Mouse (Mus musculus): ENCODE results near the gene Trappc10. TPM values are rescaled to one million over a fixed set of nuclear protein-coding genes. Genes with fewer than 3 reads are reported as not detected.
A peak's percentile ranks its signal among the peaks of the same experiment; 100 is the strongest.

Trappc10 gene
- total RNA-seq, 4 experiments from 2014 or later: 36.9 to 57.4 (median 42.2) TPM

GRCm38 (mm10) chr10:78258142-78258675 is 13.8 kb upstream of the Trappc10 start:
- no peak for DNase-seq (ENCODE audit: low spot score in 2 of 2)

DNA sequence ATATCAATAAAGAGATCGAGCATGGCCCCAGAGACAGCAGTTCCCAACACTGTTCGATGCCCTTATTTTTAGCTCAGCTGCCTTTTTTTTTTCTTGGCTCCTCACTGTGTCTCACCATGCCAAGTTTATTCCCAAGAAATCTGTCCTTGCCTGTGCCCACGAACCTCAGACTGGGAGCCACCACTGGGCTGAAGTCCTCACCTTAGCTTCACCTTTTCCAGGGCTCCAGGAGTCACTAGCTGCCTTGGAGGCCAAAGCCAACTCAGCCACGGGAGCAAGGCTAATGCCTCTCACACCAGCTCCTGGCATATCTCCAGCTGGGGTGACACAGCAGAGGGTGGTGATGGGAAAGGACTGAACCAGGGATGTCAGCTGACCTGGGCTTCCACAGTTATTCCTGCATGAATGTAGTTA is 11.2 kb upstream of the Trappc10 start:
- DNase-seq (ENCODE audit: low spot score in 2 of 2): peak in 1 of 2 experiments; percentile 37

DNA sequence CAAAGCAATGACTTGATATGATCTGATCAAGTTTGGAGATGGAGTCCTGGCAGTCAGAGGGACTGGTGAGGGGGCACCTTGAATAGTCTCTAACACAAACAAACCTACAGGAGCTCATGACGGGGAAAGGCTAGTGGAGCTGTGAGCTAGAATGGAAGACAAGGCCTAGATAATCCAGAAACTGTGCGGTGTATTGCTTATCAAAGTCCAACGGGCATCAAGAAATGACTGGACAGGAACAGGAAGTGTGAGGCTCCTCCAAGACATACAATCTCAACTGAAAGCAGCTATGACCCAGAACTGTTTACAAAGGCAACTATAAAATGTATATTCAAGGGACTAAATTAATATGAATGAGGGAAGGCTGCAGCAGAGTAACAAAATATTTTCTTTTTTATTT is 2.8 kb upstream of the Trappc10 start:
- DNase-seq (ENCODE audit: low spot score in 2 of 2): no peak

DNA sequence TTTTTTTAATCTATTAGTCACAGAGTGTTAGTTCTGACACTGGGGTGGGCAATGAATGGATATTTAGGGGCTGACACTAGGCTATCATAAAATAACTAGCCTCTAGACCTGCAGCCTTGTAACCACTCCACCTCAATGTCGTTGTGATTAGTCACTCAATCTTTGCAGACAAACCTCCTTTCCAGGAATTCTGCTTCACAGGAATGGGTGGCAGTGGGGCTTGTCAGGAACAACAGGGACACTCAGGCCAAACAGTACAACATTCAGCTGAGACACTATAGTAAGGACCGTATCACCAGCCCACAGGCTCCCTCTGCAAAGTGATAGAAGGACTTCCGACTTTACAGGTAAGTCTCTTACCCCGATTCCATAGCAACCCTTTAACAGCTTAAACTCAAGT is 2.3 kb upstream of the Trappc10 start:
- no peak for DNase-seq (ENCODE audit: low spot score in 2 of 2)

DNA sequence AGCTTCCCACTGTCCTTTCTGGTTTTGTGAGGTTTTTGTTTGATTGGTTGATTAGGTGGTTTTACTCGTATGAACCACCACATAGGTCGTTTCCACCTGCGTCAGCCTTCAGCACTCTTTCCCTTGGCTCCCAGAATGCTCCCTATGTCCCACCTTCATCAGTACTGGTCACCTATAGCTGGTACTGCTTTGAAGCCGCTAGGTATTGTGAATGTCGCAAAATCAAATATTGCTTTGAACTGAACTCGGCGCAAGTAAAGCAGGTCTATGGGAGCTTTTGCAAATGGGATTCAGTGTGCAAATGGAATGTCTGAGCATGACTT is 745 bp upstream of the Trappc10 start:
- DNase-seq (ENCODE audit: low spot score in 2 of 2): no peak

- peak in 1 of 2 experiments; percentile 20 for DNase-seq (ENCODE audit: low spot score in 2 of 2)
Measured at GRCm38 (mm10) chr10:78244058-78244437, 393 bp downstream of the Trappc10 start.

DNA sequence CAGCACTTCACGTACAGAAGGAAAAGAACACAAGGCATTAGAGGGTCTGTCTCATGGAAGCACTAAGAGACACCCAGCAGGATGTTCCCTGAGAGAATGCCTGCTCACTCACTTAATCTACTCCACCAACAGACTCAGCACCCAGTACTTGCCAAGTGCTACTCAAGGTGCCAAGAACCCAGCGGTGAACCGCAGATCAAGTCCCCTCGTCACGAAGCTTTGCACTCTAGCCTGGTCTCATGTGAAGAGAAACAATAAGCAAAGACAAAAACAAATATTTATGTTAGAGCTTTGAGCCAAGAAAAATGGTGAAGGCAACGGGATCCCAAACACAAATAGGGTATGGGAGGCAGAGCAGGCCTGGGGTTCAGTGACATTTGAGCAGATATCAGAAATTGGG is 5.5 kb downstream of the Trappc10 start:
- DNase-seq (ENCODE audit: low spot score in 2 of 2): no peak

- no peak for DNase-seq (ENCODE audit: low spot score in 2 of 2)
Measured at GRCm38 (mm10) chr10:78238297-78238696, 6.1 kb downstream of the Trappc10 start.

- DNase-seq (ENCODE audit: low spot score in 2 of 2): no peak
Measured at GRCm38 (mm10) chr10:78237809-78238208, 6.6 kb downstream of the Trappc10 start.

DNA sequence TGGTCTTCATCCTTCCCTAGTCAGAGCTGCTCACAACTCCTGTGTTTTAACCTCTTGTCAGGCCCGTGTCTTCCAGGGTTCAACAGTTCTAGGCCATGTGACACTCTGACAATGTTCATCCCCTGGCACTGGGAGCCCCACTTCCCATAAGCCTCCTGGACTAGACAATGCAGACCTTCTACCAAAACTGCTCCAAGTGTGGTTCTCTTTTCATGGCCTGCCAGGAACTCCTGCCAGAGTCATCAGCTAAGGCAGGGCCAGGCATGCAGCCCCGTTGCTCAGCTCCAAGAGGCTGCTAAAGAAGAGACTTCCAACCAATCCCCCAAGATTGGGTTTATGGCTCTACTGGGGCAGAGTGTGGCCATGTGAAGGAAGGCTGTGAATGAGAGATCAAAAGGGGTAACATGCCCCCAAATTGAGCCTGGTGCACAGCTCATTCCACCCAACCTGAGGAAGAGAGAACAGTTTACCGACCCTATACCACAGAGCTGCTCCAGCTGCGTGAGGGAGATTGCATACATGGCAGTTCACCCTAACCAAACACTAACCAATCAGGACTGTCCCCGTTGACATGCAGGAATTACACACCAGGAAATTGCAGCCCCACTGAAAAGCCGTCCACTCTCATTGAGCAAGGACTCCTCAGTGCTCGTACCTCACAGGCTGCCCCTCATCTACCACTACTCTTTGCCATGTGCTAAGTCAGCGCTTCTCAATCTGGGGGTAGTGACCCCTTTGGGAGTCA is 7.4 kb downstream of the Trappc10 start:
- no peak for DNase-seq (ENCODE audit: low spot score in 2 of 2)

GRCm38 (mm10) chr10:78233756-78234155 is 10.7 kb downstream of the Trappc10 start:
- no peak for DNase-seq (ENCODE audit: low spot score in 2 of 2)

GRCm38 (mm10) chr10:78233161-78233560 is 11.3 kb downstream of the Trappc10 start:
- DNase-seq (ENCODE audit: low spot score in 2 of 2): no peak

GRCm38 (mm10) chr10:78232301-78232980 is 12.0 kb downstream of the Trappc10 start:
- DNase-seq (ENCODE audit: low spot score in 2 of 2): peak in 1 of 2 experiments; percentile 39

DNA sequence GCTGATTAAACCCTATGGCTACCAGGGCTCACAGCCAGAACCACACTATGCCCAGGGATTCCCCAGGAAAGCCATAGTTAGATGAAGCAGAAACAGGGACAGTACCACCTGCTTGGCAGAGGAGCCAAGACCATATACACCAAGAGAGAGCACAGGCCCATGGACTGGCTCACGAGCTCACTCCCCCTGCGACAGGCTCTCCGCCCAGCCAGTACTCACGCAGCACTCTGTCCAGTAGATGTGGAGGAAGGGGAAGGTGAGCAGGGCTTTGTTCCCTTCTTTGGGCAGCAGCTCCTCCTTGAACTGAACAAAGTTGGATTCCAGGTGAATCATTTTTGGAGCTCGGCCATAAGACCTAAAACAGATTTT is 15.9 kb downstream of the Trappc10 start:
- DNase-seq (ENCODE audit: low spot score in 2 of 2): no peak

- DNase-seq (ENCODE audit: low spot score in 2 of 2): no peak
Measured at GRCm38 (mm10) chr10:78227875-78228559, 16.4 kb downstream of the Trappc10 start.

- DNase-seq (ENCODE audit: low spot score in 2 of 2): no peak
Measured at GRCm38 (mm10) chr10:78224136-78224535, 20.3 kb downstream of the Trappc10 start.

- DNase-seq (ENCODE audit: low spot score in 2 of 2): peak; percentile 10 to 26
Measured at GRCm38 (mm10) chr10:78222908-78223307, 21.5 kb downstream of the Trappc10 start.

- DNase-seq (ENCODE audit: low spot score in 2 of 2): no peak
Measured at GRCm38 (mm10) chr10:78221315-78221714, 23.1 kb downstream of the Trappc10 start.

DNA sequence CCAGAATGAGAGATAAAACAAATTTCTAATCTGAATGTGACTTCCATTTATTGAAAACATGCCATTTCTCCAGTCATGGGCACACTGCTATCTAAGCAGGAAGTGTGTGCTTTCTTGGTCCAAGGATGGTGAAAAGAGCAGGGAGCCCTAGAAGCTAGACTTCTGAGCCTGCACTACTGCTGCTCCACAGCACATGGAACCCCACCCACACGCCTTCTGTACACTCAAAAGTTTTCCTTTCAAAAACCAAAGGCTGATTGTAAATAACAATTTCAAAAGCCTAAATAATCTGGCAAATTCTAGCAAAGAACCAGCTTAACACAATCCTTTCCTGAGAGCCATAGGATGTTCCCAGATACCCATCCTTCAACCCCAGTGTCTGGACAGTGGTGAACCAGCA is 24.9 kb downstream of the Trappc10 start:
- DNase-seq (ENCODE audit: low spot score in 2 of 2): no peak

DNA sequence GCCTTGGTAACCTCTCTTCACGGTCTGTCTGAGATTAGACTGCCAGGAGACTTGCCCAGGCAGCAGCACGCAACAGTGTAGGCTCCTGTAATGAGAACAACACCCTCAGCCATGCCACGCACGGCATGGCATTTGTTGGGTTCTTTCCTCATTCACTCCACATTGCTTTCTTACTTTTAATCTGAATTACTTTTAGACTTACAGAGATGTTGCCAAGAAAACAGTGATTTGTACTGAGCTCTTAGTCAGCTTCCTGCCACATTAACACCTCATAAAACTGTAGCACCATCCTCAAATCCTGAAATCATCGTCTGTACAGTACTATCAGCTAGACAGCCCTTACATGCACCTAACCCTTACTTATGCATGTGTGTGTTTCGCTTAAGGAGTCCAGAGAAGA is 25.9 kb downstream of the Trappc10 start:
- no peak for DNase-seq (ENCODE audit: low spot score in 2 of 2)

GRCm38 (mm10) chr10:78216376-78217083 is 27.9 kb downstream of the Trappc10 start:
- no peak for DNase-seq (ENCODE audit: low spot score in 2 of 2)

DNA sequence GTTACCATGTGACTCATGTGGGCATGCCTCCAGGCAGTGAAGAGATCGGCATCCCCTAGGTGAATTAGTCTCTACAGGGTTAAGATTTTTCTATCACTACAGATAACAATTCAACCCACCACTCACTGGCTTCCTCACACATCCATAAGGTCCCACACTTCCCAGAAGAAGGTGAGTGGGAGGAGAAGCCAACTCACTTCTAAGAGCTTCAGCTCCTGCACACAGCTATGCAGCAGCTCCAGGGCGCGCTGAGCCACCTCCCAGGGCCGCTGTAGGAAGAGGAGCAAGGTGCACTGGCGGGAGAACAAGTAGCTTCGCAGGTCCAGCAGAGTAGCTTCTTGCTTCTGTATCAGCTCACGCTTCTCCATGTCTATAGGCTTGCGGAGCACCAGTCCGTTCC is 30.1 kb downstream of the Trappc10 start:
- no peak for DNase-seq (ENCODE audit: low spot score in 2 of 2)

All from gastrocnemius, adult 8-10 months (tissue).